Mouse (Mus musculus) adipose tissue, adult 10 weeks (tissue): ENCODE data around the gene Olfr154. TPM values are rescaled to one million over a fixed set of nuclear protein-coding genes. Genes with fewer than 3 reads are reported as not detected.

Experiments
- polyA plus RNA-seq: library from polyadenylated mRNA; stranded (reverse); fragments of 350-450 nt; fragmentation: Illumina TruSeq; extraction: RNeasy Lipid Tissue Mini Kit (QIAGEN cat#74804); gene quantifications from one replicate; pipeline ENCODE4 v1.2.3, GENCODE M21; 2014; ENCODE audit warnings: low read depth, low replicate concordance

The Olfr154 gene
- not detected for polyA plus RNA-seq

DNA sequence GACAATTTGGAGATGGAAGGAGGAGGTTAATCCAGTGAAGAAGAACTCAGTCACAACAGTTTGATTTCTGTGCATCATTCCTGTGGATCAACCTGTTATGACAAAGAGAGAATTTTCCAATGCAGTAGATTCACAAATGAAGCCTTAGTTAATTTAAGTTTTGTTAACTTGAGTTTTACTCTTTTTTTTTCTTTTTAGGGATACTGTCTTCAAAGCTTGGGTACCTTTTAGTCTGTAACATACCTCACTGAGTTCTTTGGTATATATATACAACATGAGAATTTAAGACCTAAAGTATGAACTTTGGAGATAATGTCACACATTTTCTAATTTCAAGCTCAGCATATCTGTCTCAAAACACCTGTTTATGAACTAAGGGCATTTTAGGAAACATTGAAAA lies at the start of gene Olfr154:
Gene Olfr154 (minus strand): TSS at position 101 of the 400 bp plus-strand sequence.

DNA sequence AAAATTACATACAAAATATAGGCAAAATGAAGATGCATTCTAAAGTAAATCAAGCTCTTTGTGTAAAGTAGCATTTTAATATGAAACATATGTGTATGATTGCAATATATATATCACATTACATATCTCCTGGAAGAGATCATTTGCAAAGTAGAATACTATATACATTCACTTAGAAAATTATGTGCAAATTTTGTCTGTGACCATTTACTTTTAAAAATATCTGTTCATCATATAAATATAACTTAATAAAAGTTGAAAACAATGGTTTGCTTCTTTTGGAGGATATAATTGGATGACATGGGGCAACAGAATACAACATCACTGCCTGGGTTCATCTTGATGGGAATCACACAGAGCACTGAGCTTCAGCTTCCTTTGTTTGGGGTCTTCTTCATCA lies 24.9 kb upstream of the Olfr154 start, which contains the start of gene Olfr1008:
Gene Olfr1008 (plus strand): TSS at position 301 of the 400 bp plus-strand sequence.

DNA sequence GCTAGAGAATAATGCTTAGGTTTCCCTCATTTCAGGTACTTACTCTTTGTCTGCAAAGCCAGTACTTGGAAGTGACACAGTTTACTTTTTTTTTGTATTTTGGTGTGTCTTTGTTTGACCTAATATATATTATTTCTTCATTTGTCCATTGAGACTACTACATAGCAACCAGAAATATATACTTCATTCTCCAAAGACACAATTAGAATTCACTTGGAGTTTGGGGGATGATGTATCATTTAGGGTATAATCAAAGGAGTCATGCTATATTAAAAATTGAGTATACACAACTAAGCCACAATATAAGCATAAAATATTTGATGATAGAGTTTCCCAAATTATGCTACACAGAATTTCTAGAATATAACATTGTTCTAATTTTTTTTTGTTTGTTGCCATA lies 14.4 kb upstream of the Olfr154 start, which contains the start of gene Olfr1006:
Gene Olfr1006 (minus strand): TSS at position 101 of the 400 bp plus-strand sequence.

DNA sequence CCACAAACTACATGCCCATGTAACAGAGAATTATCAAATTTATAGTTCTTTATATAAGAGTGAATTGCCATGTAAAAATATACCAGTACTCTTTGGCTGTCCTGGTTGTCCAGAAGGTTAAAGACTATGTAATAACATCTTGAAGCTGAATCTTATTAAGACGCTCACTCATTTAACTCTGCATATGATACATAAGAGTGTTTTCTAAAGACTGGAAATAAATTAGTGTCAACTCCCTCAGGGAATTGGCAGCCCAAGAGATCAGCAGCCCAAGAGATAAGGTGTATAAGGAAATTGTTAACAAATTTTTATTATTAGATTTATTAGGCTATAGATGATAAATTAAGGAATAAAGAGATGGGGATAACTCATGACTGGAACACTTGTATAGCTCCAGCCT lies 13.7 kb downstream of the Olfr154 start, which contains the start of gene Olfr1002:
Gene Olfr1002 (minus strand): TSS at position 101 of the 400 bp plus-strand sequence.

Other genes with a start within 250 kb of the Olfr154 start
- not detected for gene Olfr993, start 249.6 kb downstream of the Olfr154 start, polyA plus RNA-seq
- not detected for gene Olfr994, start 228.0 kb downstream of the Olfr154 start, polyA plus RNA-seq
- gene Olfr995, start 220.8 kb downstream of the Olfr154 start, polyA plus RNA-seq = not detected
- not detected for gene 4833423E24Rik, start 145.4 kb downstream of the Olfr154 start, polyA plus RNA-seq
- not detected for gene Olfr996, start 85.2 kb downstream of the Olfr154 start, polyA plus RNA-seq
- gene Olfr998, start 75.5 kb downstream of the Olfr154 start, polyA plus RNA-seq = not detected
- not detected for gene Olfr1000, start 52.6 kb downstream of the Olfr154 start, polyA plus RNA-seq
- not detected for gene Olfr1002, start 13.8 kb downstream of the Olfr154 start, polyA plus RNA-seq
- not detected for gene Olfr1006, start 14.3 kb upstream of the Olfr154 start, polyA plus RNA-seq
- gene Olfr1008, start 25.0 kb upstream of the Olfr154 start, polyA plus RNA-seq = not detected
- gene Olfr1009, start 51.0 kb upstream of the Olfr154 start, polyA plus RNA-seq = not detected
- not detected for gene Olfr1012, start 98.3 kb upstream of the Olfr154 start, polyA plus RNA-seq
- gene Olfr1013, start 102.6 kb upstream of the Olfr154 start, polyA plus RNA-seq = not detected
- not detected for gene Olfr1014, start 108.3 kb upstream of the Olfr154 start, polyA plus RNA-seq
- gene Olfr1015, start 117.6 kb upstream of the Olfr154 start, polyA plus RNA-seq = not detected
- gene Olfr1016, start 138.1 kb upstream of the Olfr154 start, polyA plus RNA-seq = not detected
- not detected for gene Olfr1018, start 154.0 kb upstream of the Olfr154 start, polyA plus RNA-seq
- gene Olfr1019, start 181.0 kb upstream of the Olfr154 start, polyA plus RNA-seq = not detected
- gene Olfr1020, start 182.6 kb upstream of the Olfr154 start, polyA plus RNA-seq = not detected
- not detected for gene Olfr1022, start 204.1 kb upstream of the Olfr154 start, polyA plus RNA-seq
- gene Olfr1023, start 221.2 kb upstream of the Olfr154 start, polyA plus RNA-seq = not detected
- not detected for gene Olfr1024, start 240.6 kb upstream of the Olfr154 start, polyA plus RNA-seq